Mouse (Mus musculus) gastrocnemius, postnatal 4 days (tissue): ENCODE measurements around the gene Trpm8. TPM values are rescaled to one million over a fixed set of nuclear protein-coding genes. Genes with fewer than 3 reads are reported as not detected.

Source experiments
- DNase-seq, 2 experiments: peaks; one replicate each; pipeline ENCODE4 v3.0.0; 2021 to 2022; ENCODE audit warnings: low spot score in 2 of 2, mixed read lengths in 2 of 2
- long read RNA-seq, 2 experiments: library from polyadenylated mRNA; stranded (forward); transcript quantifications; one replicate each; pipeline ENCODE4 v2.0.0; 2021
- total RNA-seq, 2 experiments: library from RNA; stranded (reverse); gene quantifications; 2 replicates each; pipeline ENCODE4 v1.2.3; 2021

The Trpm8 gene
- not detected for total RNA-seq
- long read RNA-seq, experiment 1 = 0 reads
- long read RNA-seq, experiment 2 = 0 reads

GRCm38 (mm10) chr1:88277098-88277817 is at the start of gene Trpm8, which contains the start of gene Hjurp:
Gene Trpm8, plus strand, starts transcription at chr1:88277661.
Gene Hjurp, minus strand, starts transcription at chr1:88277633.
- peak; percentile 100 for DNase-seq

- peak; percentile 30 to 31 for DNase-seq
Measured at GRCm38 (mm10) chr1:88228121-88228520, 49.3 kb upstream of the Trpm8 start.

GRCm38 (mm10) chr1:88229566-88229965 is 47.9 kb upstream of the Trpm8 start:
- DNase-seq = no peak

GRCm38 (mm10) chr1:88229986-88230385 is 47.5 kb upstream of the Trpm8 start:
- DNase-seq = no peak

- no peak for DNase-seq
Measured at GRCm38 (mm10) chr1:88230421-88230820, 47.0 kb upstream of the Trpm8 start.

GRCm38 (mm10) chr1:88230981-88231802 is 46.3 kb upstream of the Trpm8 start:
- DNase-seq = no peak

- no peak for DNase-seq
Measured at GRCm38 (mm10) chr1:88231803-88232499, 45.5 kb upstream of the Trpm8 start.

GRCm38 (mm10) chr1:88232664-88233380 is 44.6 kb upstream of the Trpm8 start:
- DNase-seq = no peak

- DNase-seq = no peak
Measured at GRCm38 (mm10) chr1:88233421-88234247, 43.8 kb upstream of the Trpm8 start.

- DNase-seq = no peak
Measured at GRCm38 (mm10) chr1:88234248-88234610, 43.2 kb upstream of the Trpm8 start.

GRCm38 (mm10) chr1:88234646-88235045 is 42.8 kb upstream of the Trpm8 start:
- DNase-seq = no peak

GRCm38 (mm10) chr1:88235046-88235893 is 42.2 kb upstream of the Trpm8 start:
- DNase-seq = no peak

GRCm38 (mm10) chr1:88235894-88236415 is 41.5 kb upstream of the Trpm8 start:
- no peak for DNase-seq

- no peak for DNase-seq
Measured at GRCm38 (mm10) chr1:88237311-88237710, 40.1 kb upstream of the Trpm8 start.

GRCm38 (mm10) chr1:88238771-88239170 is 38.7 kb upstream of the Trpm8 start:
- no peak for DNase-seq

GRCm38 (mm10) chr1:88240072-88240471 is 37.4 kb upstream of the Trpm8 start:
- no peak for DNase-seq

GRCm38 (mm10) chr1:88240579-88240978 is 36.9 kb upstream of the Trpm8 start:
- no peak for DNase-seq

GRCm38 (mm10) chr1:88243861-88244260 is 33.6 kb upstream of the Trpm8 start:
- no peak for DNase-seq

GRCm38 (mm10) chr1:88245881-88246280 is 31.6 kb upstream of the Trpm8 start:
- no peak for DNase-seq
